Mouse (Mus musculus) MEL (cell line): ENCODE measurements around the gene Kif23. TPM values are rescaled to one million over a fixed set of nuclear protein-coding genes. Genes with fewer than 3 reads are reported as not detected.

Experiments used
- DNase-seq: peaks from one replicate; pipeline ENCODE4 v3.0.0; 2011; ENCODE audit warnings: low read depth, low spot score
- H3K27ac ChIP-seq: 2 replicates; pipeline ENCODE4 v1.5.1; 2012; ENCODE audit warnings: low read depth, mild to moderate bottlenecking, control low read depth, low read length, moderate library complexity; ENCODE audit not compliant: control insufficient read depth
- H3K27me3 ChIP-seq, 2 experiments: fragments of 150-350 bp in 1 of 2; sonication (generic) in 1 of 2; 2 replicates each; pipeline ENCODE4 v1.6.1; 2012; ENCODE audit warnings: low read length in 2 of 2, mild to moderate bottlenecking in 2 of 2, improper control_type of control experiment in 1 of 2, moderate library complexity in 1 of 2; ENCODE audit not compliant: insufficient read depth in 2 of 2, control insufficient read depth in 1 of 2
- H3K36me3 ChIP-seq, 2 experiments: 2 replicates each; pipeline ENCODE4 v1.6.1; 2012 to 2014; ENCODE audit warnings: low read length in 2 of 2, improper control_type of control experiment in 1 of 2, inconsistent platforms in 1 of 2, mild to moderate bottlenecking in 1 of 2; ENCODE audit not compliant: insufficient read depth in 2 of 2, control insufficient read depth in 1 of 2
- H3K4me1 ChIP-seq, 2 experiments: fragments of 150-350 bp in 1 of 2; sonication (generic) in 1 of 2; 2 replicates each; pipeline ENCODE4 v1.6.1; 2012; ENCODE audit warnings: low read length in 2 of 2, improper control_type of control experiment in 1 of 2, mild to moderate bottlenecking in 1 of 2; ENCODE audit not compliant: insufficient read depth in 2 of 2, control insufficient read depth in 1 of 2
- H3K4me3 ChIP-seq, 2 experiments: fragments of 150-350 bp in 1 of 2; sonication (generic) in 1 of 2; 2 replicates each; pipeline ENCODE4 v1.5.1; 2012; ENCODE audit warnings: low read depth in 2 of 2, low read length in 2 of 2, mild to moderate bottlenecking in 2 of 2, moderate library complexity in 2 of 2, control low read depth in 1 of 2, improper control_type of control experiment in 1 of 2; ENCODE audit not compliant: control insufficient read depth in 1 of 2, insufficient read depth in 1 of 2
- H3K79me2 ChIP-seq: 2 replicates; pipeline ENCODE4 v1.6.1; 2012; ENCODE audit warnings: mild to moderate bottlenecking, low read length, moderate library complexity; ENCODE audit not compliant: control insufficient read depth, poor library complexity, insufficient read depth
- H3K9ac ChIP-seq: 2 replicates; pipeline ENCODE4 v1.6.1; 2012; ENCODE audit warnings: low read depth, mild to moderate bottlenecking, control low read depth, low read length, moderate library complexity; ENCODE audit not compliant: control insufficient read depth, poor library complexity, severe bottlenecking
- H3K9me3 ChIP-seq: fragments of 150-350 bp; sonication (generic); replicated peaks from 2 replicates; pipeline ENCODE4 v1.6.1; 2012; ENCODE audit warnings: mild to moderate bottlenecking, low read length, improper control_type of control experiment, moderate library complexity; ENCODE audit not compliant: insufficient read depth
- BHLHE40 ChIP-seq: IDR thresholded peaks from 2 replicates; pipeline ENCODE4 v1.6.1; 2012; ENCODE audit warnings: low read depth, mild to moderate bottlenecking, inconsistent platforms, low read length, improper control_type of control experiment, borderline replicate concordance
- CHD1 ChIP-seq: IDR thresholded peaks from 2 replicates; pipeline ENCODE4 v1.6.1; 2012; ENCODE audit warnings: low read depth, mild to moderate bottlenecking, inconsistent platforms, low read length, improper control_type of control experiment
- CHD2 ChIP-seq: IDR thresholded peaks from 2 replicates; pipeline ENCODE4 v1.6.1; 2011; ENCODE audit warnings: low read length, improper control_type of control experiment
- CTCF ChIP-seq, 3 experiments: IDR thresholded peaks in 2 of 3; conservative IDR thresholded peaks in 1 of 3; 2 replicates each; pipeline ENCODE4 v1.5.1; 2011 to 2012; ENCODE audit warnings: low read length in 3 of 3, low read depth in 2 of 3, mild to moderate bottlenecking in 2 of 3, improper control_type of control experiment in 1 of 3, inconsistent platforms in 1 of 3, mixed read lengths in 1 of 3, moderate library complexity in 1 of 3; ENCODE audit not compliant: control insufficient read depth in 1 of 3, insufficient read depth in 1 of 3, poor library complexity in 1 of 3, severe bottlenecking in 1 of 3
- E2F4 ChIP-seq: IDR thresholded peaks from 2 replicates; pipeline ENCODE4 v1.6.1; 2011; ENCODE audit warnings: low read depth, low read length, improper control_type of control experiment, borderline replicate concordance
- ELF1 ChIP-seq: IDR thresholded peaks from 2 replicates; pipeline ENCODE4 v1.6.1; 2014; ENCODE audit warnings: low read depth, mild to moderate bottlenecking, inconsistent platforms, low read length, improper control_type of control experiment, moderate library complexity
- EP300 ChIP-seq, 2 experiments: IDR thresholded peaks; 2 replicates each; pipeline ENCODE4 v1.6.1; 2011; ENCODE audit warnings: improper control_type of control experiment in 2 of 2, low read length in 2 of 2, low read depth in 1 of 2, mild to moderate bottlenecking in 1 of 2
- ETS1 ChIP-seq: IDR thresholded peaks from 2 replicates; pipeline ENCODE4 v1.6.1; 2012; ENCODE audit warnings: low read depth, mild to moderate bottlenecking, inconsistent platforms, low read length, improper control_type of control experiment, moderate library complexity
- GABPA ChIP-seq: IDR thresholded peaks from 2 replicates; pipeline ENCODE4 v1.6.1; 2012; ENCODE audit warnings: low read depth, mild to moderate bottlenecking, inconsistent platforms, low read length, improper control_type of control experiment, moderate library complexity
- GATA1 ChIP-seq: IDR thresholded peaks from 2 replicates; pipeline ENCODE4 v1.6.1; 2011; ENCODE audit warnings: low read depth, low read length, improper control_type of control experiment
- HCFC1 ChIP-seq: IDR thresholded peaks from 2 replicates; pipeline ENCODE4 v1.6.1; 2012; ENCODE audit warnings: low read depth, mild to moderate bottlenecking, inconsistent platforms, low read length, improper control_type of control experiment, moderate library complexity
- JUND ChIP-seq: IDR thresholded peaks from 2 replicates; pipeline ENCODE4 v1.6.1; 2011; ENCODE audit warnings: low read depth, mild to moderate bottlenecking, improper control_type of control experiment, low read length
- KAT2A ChIP-seq: conservative IDR thresholded peaks from 2 replicates; pipeline ENCODE4 v1.6.1; 2012; ENCODE audit warnings: low read depth, low read length, improper control_type of control experiment, inconsistent platforms
- MAFK ChIP-seq: IDR thresholded peaks from 2 replicates; pipeline ENCODE4 v1.6.1; 2011; ENCODE audit warnings: low read depth, mild to moderate bottlenecking, low read length, improper control_type of control experiment, borderline replicate concordance
- MAX ChIP-seq: IDR thresholded peaks from 2 replicates; pipeline ENCODE4 v1.6.1; 2011; ENCODE audit warnings: low read length, improper control_type of control experiment
- MAZ ChIP-seq: IDR thresholded peaks from 2 replicates; pipeline ENCODE4 v1.6.1; 2012; ENCODE audit warnings: low read depth, mild to moderate bottlenecking, inconsistent platforms, low read length, improper control_type of control experiment
- MEF2A ChIP-seq: IDR thresholded peaks from 2 replicates; pipeline ENCODE4 v1.6.1; 2014; ENCODE audit warnings: low read depth, mild to moderate bottlenecking, inconsistent platforms, low read length, improper control_type of control experiment; ENCODE audit not compliant: poor library complexity, insufficient replicate concordance, severe bottlenecking; ENCODE audit errors: extremely low read depth
- MXI1 ChIP-seq: IDR thresholded peaks from 2 replicates; pipeline ENCODE4 v1.6.1; 2011; ENCODE audit warnings: mild to moderate bottlenecking, low read depth, low read length, improper control_type of control experiment
- MYB ChIP-seq: IDR thresholded peaks from 2 replicates; pipeline ENCODE4 v1.6.1; 2011; ENCODE audit warnings: mild to moderate bottlenecking, low read depth, low read length, improper control_type of control experiment
- MYC ChIP-seq: IDR thresholded peaks from 2 replicates; pipeline ENCODE4 v1.6.1; 2011; ENCODE audit warnings: low read depth, mild to moderate bottlenecking, low read length, improper control_type of control experiment, moderate library complexity
- NELFE ChIP-seq: IDR thresholded peaks from 2 replicates; pipeline ENCODE4 v1.6.1; 2011; ENCODE audit warnings: low read depth, low read length, improper control_type of control experiment
- NRF1 ChIP-seq: IDR thresholded peaks from 2 replicates; pipeline ENCODE4 v1.6.1; 2014; ENCODE audit warnings: low read depth, mild to moderate bottlenecking, inconsistent platforms, low read length, improper control_type of control experiment, moderate library complexity; ENCODE audit not compliant: poor library complexity, insufficient read depth, severe bottlenecking
- POLR2A ChIP-seq, 2 experiments: IDR thresholded peaks; 2 replicates each; pipeline ENCODE4 v1.6.1; 2011 to 2012; ENCODE audit warnings: low read length in 2 of 2, mild to moderate bottlenecking in 2 of 2, control low read depth in 1 of 2, improper control_type of control experiment in 1 of 2, low read depth in 1 of 2, moderate library complexity in 1 of 2; ENCODE audit not compliant: control insufficient read depth in 1 of 2, insufficient read depth in 1 of 2, poor library complexity in 1 of 2
- POLR2AphosphoS2 ChIP-seq: IDR thresholded peaks from 2 replicates; pipeline ENCODE4 v1.6.1; 2011; ENCODE audit warnings: low read length, improper control_type of control experiment
- POLR2AphosphoS5 ChIP-seq: IDR thresholded peaks from 2 replicates; pipeline ENCODE4 v1.6.1; 2012; ENCODE audit warnings: low read depth, borderline replicate concordance, mild to moderate bottlenecking, inconsistent platforms, low read length, moderate library complexity, mixed read lengths
- RAD21 ChIP-seq: IDR thresholded peaks from 2 replicates; pipeline ENCODE4 v1.6.1; 2011; ENCODE audit warnings: mild to moderate bottlenecking, low read depth, low read length, improper control_type of control experiment
- RCOR1 ChIP-seq: IDR thresholded peaks from 2 replicates; pipeline ENCODE4 v1.6.1; 2012; ENCODE audit warnings: low read depth, mild to moderate bottlenecking, inconsistent platforms, low read length, improper control_type of control experiment
- SIN3A ChIP-seq: IDR thresholded peaks from 2 replicates; pipeline ENCODE4 v1.6.1; 2012; ENCODE audit warnings: low read length, improper control_type of control experiment, inconsistent platforms
- SMC3 ChIP-seq: IDR thresholded peaks from 2 replicates; pipeline ENCODE4 v1.6.1; 2011; ENCODE audit warnings: low read depth, low read length, improper control_type of control experiment
- TAL1 ChIP-seq: IDR thresholded peaks from 2 replicates; pipeline ENCODE4 v1.6.1; 2012; ENCODE audit warnings: mild to moderate bottlenecking, inconsistent platforms, low read length, moderate library complexity, mixed read lengths
- TBP ChIP-seq: IDR thresholded peaks from 2 replicates; pipeline ENCODE4 v1.8.0; 2011; ENCODE audit warnings: low read depth, low read length, improper control_type of control experiment
- TCF12 ChIP-seq: IDR thresholded peaks from 2 replicates; pipeline ENCODE4 v1.6.1; 2014; ENCODE audit warnings: low read depth, mild to moderate bottlenecking, inconsistent platforms, low read length, improper control_type of control experiment, moderate library complexity
- UBTF ChIP-seq: IDR thresholded peaks from 2 replicates; pipeline ENCODE4 v1.6.1; 2012; ENCODE audit warnings: low read depth, mild to moderate bottlenecking, inconsistent platforms, low read length, improper control_type of control experiment, moderate library complexity, borderline replicate concordance; ENCODE audit not compliant: insufficient read depth
- USF2 ChIP-seq, 2 experiments: IDR thresholded peaks; 2 replicates each; pipeline ENCODE4 v1.6.1; 2011 to 2012; ENCODE audit warnings: improper control_type of control experiment in 2 of 2, low read length in 2 of 2, borderline replicate concordance in 1 of 2, inconsistent platforms in 1 of 2, low read depth in 1 of 2, mild to moderate bottlenecking in 1 of 2; ENCODE audit not compliant: insufficient read depth in 1 of 2
- ZC3H11A ChIP-seq: IDR thresholded peaks from 2 replicates; pipeline ENCODE4 v1.6.1; 2012; ENCODE audit warnings: low read depth, mild to moderate bottlenecking, inconsistent platforms, low read length, improper control_type of control experiment
- ZKSCAN1 ChIP-seq: IDR thresholded peaks from 2 replicates; pipeline ENCODE4 v1.6.1; 2012; ENCODE audit warnings: low read depth, mild to moderate bottlenecking, inconsistent platforms, low read length, improper control_type of control experiment, moderate library complexity
- ZMIZ1 ChIP-seq: IDR thresholded peaks from 2 replicates; pipeline ENCODE4 v1.6.1; 2012; ENCODE audit warnings: low read depth, mild to moderate bottlenecking, inconsistent platforms, low read length, improper control_type of control experiment, moderate library complexity
- ZNF384 ChIP-seq: IDR thresholded peaks from 2 replicates; pipeline ENCODE4 v1.6.1; 2012; ENCODE audit warnings: low read depth, mild to moderate bottlenecking, inconsistent platforms, low read length, improper control_type of control experiment
- polyA plus RNA-seq, 2 experiments: library from polyadenylated mRNA; stranded (reverse) in 1 of 2; unstranded in 1 of 2; fragments of >175 nt in 1 of 2; fragments of >200 nt in 1 of 2; gene quantifications; 2 replicates each; pipeline versions ENCODE4 v1.2.1 to v1.2.4; 2012; ENCODE audit warnings: low replicate concordance in 2 of 2, low read depth in 1 of 2; ENCODE audit not compliant: insufficient read length in 2 of 2, insufficient read depth in 1 of 2, missing spikeins in 1 of 2
- total RNA-seq: library from RNA; depleted of rRNA; stranded (reverse); fragments of 300-350 nt; gene quantifications from 2 replicates; pipeline ENCODE4 v1.2.3, GENCODE M21; 2012

Kif23 gene
- total and polyA plus RNA-seq, 3 experiments, result 37.5 to 100 TPM; not detected in 1

DNA sequence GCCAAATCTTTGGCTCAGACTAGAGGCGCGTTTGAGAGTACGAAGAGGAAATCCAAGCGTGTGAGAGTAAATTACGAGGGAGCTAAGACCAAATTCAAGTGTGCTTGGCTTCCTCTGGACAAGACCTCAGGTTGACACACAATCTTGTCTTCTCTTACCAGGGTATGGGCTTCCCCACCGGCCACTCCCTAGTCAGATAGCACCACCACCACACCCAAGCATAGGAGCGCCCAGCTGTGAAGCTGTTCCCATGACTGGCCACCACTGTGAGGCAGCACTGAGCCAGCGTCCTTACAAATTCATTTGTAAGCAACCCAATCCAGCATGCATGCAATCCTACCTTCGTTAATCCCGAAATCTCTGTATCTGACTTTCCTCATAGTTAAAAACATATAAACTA lies 39.7 kb downstream of the Kif23 start:
- H3K79me2 ChIP-seq, result no peaks in the 10 kb centered on the region
- no peaks in the 10 kb centered on the region for H3K27me3 ChIP-seq
- peaks cover 0 to 14% of the 10 kb centered on the region in 2 experiments; a peak in 2 of 4 replicates for H3K36me3 ChIP-seq
- H3K4me3 ChIP-seq, result no peak overlapping the region
- no peak overlapping the region for H3K27ac ChIP-seq
- H3K9ac ChIP-seq, result no peak overlapping the region
- no peaks in the 10 kb centered on the region for H3K9me3 ChIP-seq
- H3K4me1 ChIP-seq, result peaks cover 0 to 21% of the 10 kb centered on the region in 2 experiments; a peak in 2 of 4 replicates
- DNase-seq, result peak; percentile 86
- TF ChIP-seq ZC3H11A (no peak), TCF12 (peak; percentile 28; the same call in 1 of the 2 replicates), RAD21 (peak; percentile 60), NELFE (no peak), GATA1 (peak; percentile 16; the same call in 1 of the 2 replicates), E2F4 (no peak), BHLHE40 (no peak), POLR2AphosphoS5 (no peak), TBP (peak; percentile 97), CHD1 (no peak), MYB (no peak), SIN3A (peak; percentile 55), MXI1 (no peak), ZNF384 (no peak), RCOR1 (no peak), SMC3 (peak; percentile 75), GABPA (no peak), POLR2A (IDR thresholded peaks at IDR 0.05; ENCODE audit: control insufficient read depth in 1 of 2, insufficient read depth in 1 of 2, low read depth in 1 of 2, low read length in 2 of 2, poor library complexity in 1 of 2) (no peak), USF2 (IDR thresholded peaks at IDR 0.05; ENCODE audit: borderline replicate concordance in 1 of 2, insufficient read depth in 1 of 2, low read depth in 1 of 2, low read length in 2 of 2) (no peak), POLR2AphosphoS2 (no peak), MEF2A (no peak), MYC (0 out of 2 replicates have a peak, but pooled peaks have one; percentile 45), ZMIZ1 (no peak), JUND (no peak), TAL1 (no peak), UBTF (peak; percentile 98), CHD2 (no peak), KAT2A (no peak), ZKSCAN1 (no peak), MAX (0 out of 2 replicates have a peak, but pooled peaks have one; percentile 43), ETS1 (peak; percentile 51; the same call in 1 of the 2 replicates), MAFK (no peak), CTCF (IDR thresholded peaks at IDR 0.05 in 2 of 3, conservative IDR thresholded peaks at IDR 0.05 in 1 of 3; ENCODE audit: control insufficient read depth in 1 of 3, insufficient read depth in 1 of 3, low read depth in 2 of 3, low read length in 3 of 3, poor library complexity in 1 of 3, severe bottlenecking in 1 of 3) (peak; percentile 82 to 86 (median 83)), MAZ (no peak), HCFC1 (no peak), EP300 (IDR thresholded peaks at IDR 0.05; ENCODE audit: low read depth in 1 of 2, low read length in 2 of 2) (peak in 1 of 2 experiments; percentile 23; a peak in 1 of 4 replicates), NRF1 (no peak), ELF1 (no peak)
